Mouse (Mus musculus) cerebellum, adult 2 months (tissue): ENCODE results near the gene Jakmip3.

Source experiments
- CTCF ChIP-seq: fragments of 200-500 bp; IDR thresholded peaks from 2 replicates; pipeline ENCODE4 v1.5.1; 2011; ENCODE audit warnings: low read depth, mild to moderate bottlenecking, control low read depth, low read length, moderate library complexity, borderline replicate concordance; ENCODE audit not compliant: insufficient read depth
- POLR2A ChIP-seq: fragments of 200-500 bp; IDR thresholded peaks from 2 replicates; pipeline ENCODE4 v1.6.1; 2011; ENCODE audit warnings: low read length, control low read depth, borderline replicate concordance; ENCODE audit not compliant: insufficient read depth

- TF ChIP-seq CTCF (no peak), POLR2A (no peak)
These were observed 192.9 kb downstream of the Jakmip3 start for GRCm38 (mm10) chr7:139133446-139133845.
